Mouse (Mus musculus) heart, embryonic 10.5 days (tissue): ENCODE measurements at regions not wholly inside any gene's neighbourhood (a gene's known extent, or its start where the extent isn't known, plus 50 kb on each side); places are given as distances from the start of the nearest gene placed in this dataset.
"Not testable (repeated sequence)": the region's sequence is repeated elsewhere in the genome, so short reads cannot be mapped to it uniquely, and the experiment has no call there.

Experiments
- DNase-seq: peaks from one replicate; pipeline ENCODE4 v3.0.0-alpha.2; 2017; ENCODE audit warnings: low spot score
- H3K27ac ChIP-seq: fragments of 300-500 bp; sonication (generic); 2 replicates; pipeline ENCODE4 v1.5.1; 2016; ENCODE audit warnings: mild to moderate bottlenecking
- H3K27me3 ChIP-seq: fragments of 300-500 bp; sonication (generic); 2 replicates; pipeline ENCODE4 v1.6.1; 2016; ENCODE audit warnings: mild to moderate bottlenecking; ENCODE audit not compliant: poor library complexity, insufficient read depth, severe bottlenecking
- H3K36me3 ChIP-seq: fragments of 300-500 bp; sonication (generic); 2 replicates; pipeline ENCODE4 v1.6.1; 2016; ENCODE audit warnings: mild to moderate bottlenecking, moderate library complexity
- H3K4me1 ChIP-seq: fragments of 300-500 bp; sonication (generic); 2 replicates; pipeline ENCODE4 v1.6.1; 2016; ENCODE audit warnings: mild to moderate bottlenecking
- H3K4me3 ChIP-seq: fragments of 300-500 bp; sonication (generic); 2 replicates; pipeline ENCODE4 v1.5.1; 2016; ENCODE audit warnings: mild to moderate bottlenecking, moderate library complexity
- H3K9me3 ChIP-seq: fragments of 300-500 bp; sonication (generic); 2 replicates; pipeline ENCODE4 v1.6.1; 2016; ENCODE audit warnings: mild to moderate bottlenecking, moderate library complexity
- WGBS: fragments of 180-500 bp; shearing (Covaris S2); methylation state at CpG from one replicate; pipeline ENCODE4 v1.1.7; 2016; 5-methylcytosine and 5-hydroxymethylcytosine counted together

DNA sequence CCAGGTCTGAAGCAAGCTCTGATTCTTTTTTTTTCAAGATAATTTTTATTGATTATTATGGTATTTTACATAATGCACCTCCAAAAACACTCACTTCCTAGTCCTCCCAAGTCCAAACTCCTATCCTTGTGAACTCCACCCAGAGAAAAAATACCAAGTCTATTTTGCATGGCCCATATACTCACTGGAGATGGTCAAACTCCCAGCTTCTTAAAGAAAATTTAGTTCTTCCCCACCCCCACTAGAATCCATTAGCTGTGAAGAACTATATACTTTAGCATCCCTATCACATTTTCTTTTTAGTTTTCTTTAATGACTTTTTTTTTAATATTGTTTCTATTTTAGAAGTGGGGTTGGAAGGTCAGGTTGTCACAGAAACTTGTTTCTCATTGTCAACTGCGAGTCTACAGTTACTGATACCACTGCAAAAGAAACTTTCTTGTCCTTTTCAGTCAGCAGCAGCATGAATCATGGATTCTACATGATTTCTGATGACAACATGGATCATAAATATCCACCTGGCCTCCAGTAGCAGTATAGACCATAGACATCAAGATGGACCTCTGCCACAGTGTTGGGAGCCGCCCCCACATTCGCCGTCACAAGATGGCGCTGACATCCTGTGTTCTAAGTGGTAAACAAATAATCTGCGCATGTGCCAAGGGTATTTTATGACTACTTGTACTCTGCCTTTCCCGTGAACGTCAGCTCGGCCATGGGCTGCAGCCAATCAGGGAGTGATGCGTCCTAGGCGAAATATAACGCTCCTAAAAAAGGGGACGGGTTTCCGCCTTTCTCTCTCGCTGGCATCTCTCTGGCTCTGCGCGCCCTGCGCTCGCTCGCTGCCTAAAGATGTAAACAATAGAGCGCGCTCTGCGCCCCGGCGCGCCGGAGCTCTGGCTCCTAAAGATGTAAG is 69.0 kb downstream of the Pgr15l start:
- H3K27ac ChIP-seq, H3K9me3 ChIP-seq, DNase-seq, H3K4me1 ChIP-seq, H3K27me3 ChIP-seq, H3K36me3 ChIP-seq: not testable (repeated sequence)
- WGBS = 58% methylated on average over 19 of the region's 27 CpGs
- peak overlapping the region; percentile 37; the same call in 1 of the 2 replicates for H3K4me3 ChIP-seq

DNA sequence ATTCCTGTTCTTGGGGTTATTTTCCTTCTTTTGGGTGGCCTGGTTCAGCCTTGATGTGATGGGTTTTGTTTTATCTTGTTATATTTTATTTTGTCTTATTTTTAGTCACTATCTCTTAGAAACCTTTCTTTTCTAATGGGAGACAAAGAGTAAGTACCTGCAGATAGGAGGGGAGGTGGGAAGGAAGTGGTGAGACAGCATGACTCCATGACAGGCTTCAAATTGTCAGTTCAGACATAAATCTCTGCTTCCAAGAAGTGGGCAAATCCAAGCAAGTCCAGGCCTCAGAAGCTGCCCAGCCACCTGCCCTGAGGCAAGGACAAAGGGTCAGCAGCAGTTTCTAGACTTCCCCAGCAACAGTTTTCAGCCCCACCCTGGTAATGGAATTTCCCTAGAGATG is 69.8 kb downstream of the Pgr15l start:
- H3K4me1 ChIP-seq = no peaks in the 10 kb centered on the region
- no peaks in the 10 kb centered on the region for H3K36me3 ChIP-seq
- no peak for DNase-seq
- peak overlapping the region; percentile 37 for H3K4me3 ChIP-seq
- H3K27ac ChIP-seq = no peak overlapping the region
- H3K9me3 ChIP-seq = no peaks in the 10 kb centered on the region
- H3K27me3 ChIP-seq = no peaks in the 10 kb centered on the region

DNA sequence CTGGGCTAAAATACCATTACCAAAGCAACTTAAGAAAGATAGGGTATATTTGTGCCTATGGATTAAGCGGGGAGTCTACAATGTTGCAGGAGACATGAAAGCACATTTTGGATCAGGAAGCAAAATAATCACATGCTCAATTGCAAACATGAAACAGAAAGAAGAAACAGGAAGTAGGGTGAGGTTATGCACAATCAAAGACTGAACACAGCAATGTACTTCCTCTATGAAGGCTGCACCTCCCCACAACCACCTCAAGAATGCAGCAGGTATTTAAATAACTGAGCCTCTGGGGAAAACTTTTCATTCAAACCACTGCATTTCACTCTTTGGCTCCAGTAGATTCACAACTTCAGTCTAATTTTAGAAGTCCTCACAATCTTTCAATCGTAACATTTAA is 83.8 kb downstream of the Pgr15l start:
- Histone ChIP-seq H3K4me3 (no peak overlapping the region), H3K27me3 (no peaks in the 10 kb centered on the region), H3K4me1 (no peaks in the 10 kb centered on the region), H3K9me3 (no peaks in the 10 kb centered on the region), H3K36me3 (no peaks in the 10 kb centered on the region), H3K27ac (no peak overlapping the region)
- DNase-seq = no peak
- WGBS = 85% methylated on average over 2 of the region's 2 CpGs
